Mouse (Mus musculus) heart, embryonic 10.5 days (tissue): ENCODE data around the gene Olfr819. TPM values are rescaled to one million over a fixed set of nuclear protein-coding genes. Genes with fewer than 3 reads are reported as not detected.

Experiments used
- polyA plus RNA-seq: library from polyadenylated mRNA; unstranded; fragments of >200 nt; fragmentation: Nextera tagmentation; extraction: Ambion mirVana; gene quantifications from 2 replicates; pipeline ENCODE4 v1.2.1, GENCODE M21; 2016

Olfr819 gene
- polyA plus RNA-seq, 1 experiment from 2014 or later = not detected

Other genes with a start within 250 kb of the Olfr819 start
- gene Olfr805, start 237.9 kb downstream of the Olfr819 start, polyA plus RNA-seq = not detected in 2 replicates
- gene Olfr806, start 225.3 kb downstream of the Olfr819 start, polyA plus RNA-seq = not detected in 2 replicates
- gene Olfr807, start 209.5 kb downstream of the Olfr819 start, polyA plus RNA-seq = not detected in 2 replicates
- gene Olfr808, start 201.8 kb downstream of the Olfr819 start, polyA plus RNA-seq = not detected in 2 replicates
- gene Olfr809, start 192.6 kb downstream of the Olfr819 start, polyA plus RNA-seq = not detected in 2 replicates
- gene Olfr810, start 172.3 kb downstream of the Olfr819 start, polyA plus RNA-seq = not detected in 2 replicates
- gene Olfr811, start 162.9 kb downstream of the Olfr819 start, polyA plus RNA-seq = not detected in 2 replicates
- gene Olfr812, start 121.2 kb downstream of the Olfr819 start, polyA plus RNA-seq = not detected in 2 replicates
- gene Olfr813, start 111.9 kb downstream of the Olfr819 start, polyA plus RNA-seq = not detected in 2 replicates
- not detected in 2 replicates for gene Olfr814, start 87.4 kb downstream of the Olfr819 start, polyA plus RNA-seq
- gene Olfr815, start 61.4 kb downstream of the Olfr819 start, polyA plus RNA-seq = not detected in 2 replicates
- not detected in 2 replicates for gene Olfr816, start 51.7 kb downstream of the Olfr819 start, polyA plus RNA-seq
- gene Olfr818, start 18.2 kb downstream of the Olfr819 start, polyA plus RNA-seq = not detected in 2 replicates
- gene Olfr247, start 8.9 kb upstream of the Olfr819 start, polyA plus RNA-seq = not detected in 2 replicates
- gene Gm10310, start 17.8 kb upstream of the Olfr819 start, polyA plus RNA-seq = not detected in 2 replicates
- not detected in 2 replicates for gene Olfr820, start 45.4 kb upstream of the Olfr819 start, polyA plus RNA-seq
- not detected in 2 replicates for gene Olfr821, start 63.1 kb upstream of the Olfr819 start, polyA plus RNA-seq
- gene Olfr822, start 103.9 kb upstream of the Olfr819 start, polyA plus RNA-seq = not detected in 2 replicates
- gene Olfr823, start 148.1 kb upstream of the Olfr819 start, polyA plus RNA-seq = not detected in 2 replicates
- gene Olfr824, start 162.7 kb upstream of the Olfr819 start, polyA plus RNA-seq = not detected in 2 replicates
- not detected in 2 replicates for gene Olfr825, start 199.5 kb upstream of the Olfr819 start, polyA plus RNA-seq
- gene Olfr826, start 216.9 kb upstream of the Olfr819 start, polyA plus RNA-seq = not detected in 2 replicates
- gene Olfr827, start 247.1 kb upstream of the Olfr819 start, polyA plus RNA-seq = not detected in 2 replicates